Mouse (Mus musculus): Measurements from ENCODE around the gene Asphd2. TPM values are rescaled to one million over a fixed set of nuclear protein-coding genes. Genes with fewer than 3 reads are reported as not detected.

Gene Asphd2
- total RNA-seq, 4 experiments from 2014 or later: 181 to 186 (median 183) TPM

- no peak for DNase-seq (ENCODE audit: low spot score in 2 of 2)
Observed at GRCm38 (mm10) chr5:112391676-112392323, 2.9 kb downstream of the Asphd2 start.

- no peak for DNase-seq (ENCODE audit: low spot score in 2 of 2)
Observed at GRCm38 (mm10) chr5:112391002-112391401, 3.7 kb downstream of the Asphd2 start.

- no peak for DNase-seq (ENCODE audit: low spot score in 2 of 2)
Observed at GRCm38 (mm10) chr5:112389352-112389751, 5.3 kb downstream of the Asphd2 start.

GRCm38 (mm10) chr5:112385973-112386372 lies 8.7 kb downstream of the Asphd2 start:
- no peak for DNase-seq (ENCODE audit: low spot score in 2 of 2)

GRCm38 (mm10) chr5:112384805-112385472 lies 9.7 kb downstream of the Asphd2 start:
- no peak for DNase-seq (ENCODE audit: low spot score in 2 of 2)

- peak; percentile 68 to 71 for DNase-seq (ENCODE audit: low spot score in 2 of 2)
Observed at GRCm38 (mm10) chr5:112382641-112383330, 11.9 kb downstream of the Asphd2 start.

GRCm38 (mm10) chr5:112382042-112382441 lies 12.6 kb downstream of the Asphd2 start:
- DNase-seq (ENCODE audit: low spot score in 2 of 2): no peak

GRCm38 (mm10) chr5:112381154-112381553 lies 13.5 kb downstream of the Asphd2 start:
- no peak for DNase-seq (ENCODE audit: low spot score in 2 of 2)

GRCm38 (mm10) chr5:112378716-112379115 lies 15.9 kb downstream of the Asphd2 start:
- no peak for DNase-seq (ENCODE audit: low spot score in 2 of 2)

GRCm38 (mm10) chr5:112377380-112377779 lies 17.3 kb downstream of the Asphd2 start:
- no peak for DNase-seq (ENCODE audit: low spot score in 2 of 2)

- DNase-seq (ENCODE audit: low spot score in 2 of 2): no peak
Observed at GRCm38 (mm10) chr5:112376111-112376510, 18.6 kb downstream of the Asphd2 start.

GRCm38 (mm10) chr5:112371933-112372332 lies 22.7 kb downstream of the Asphd2 start:
- peak; percentile 83 to 87 for DNase-seq (ENCODE audit: low spot score in 2 of 2)

GRCm38 (mm10) chr5:112370236-112370813 lies 24.3 kb downstream of the Asphd2 start:
- no peak for DNase-seq (ENCODE audit: low spot score in 2 of 2)

- DNase-seq (ENCODE audit: low spot score in 2 of 2): no peak
Observed at GRCm38 (mm10) chr5:112369326-112369725, 25.3 kb downstream of the Asphd2 start.

- no peak for DNase-seq (ENCODE audit: low spot score in 2 of 2)
Observed at GRCm38 (mm10) chr5:112368666-112369065, 26.0 kb downstream of the Asphd2 start.

- no peak for DNase-seq (ENCODE audit: low spot score in 2 of 2)
Observed at GRCm38 (mm10) chr5:112367929-112368328, 26.7 kb downstream of the Asphd2 start.

- DNase-seq (ENCODE audit: low spot score in 2 of 2): no peak
Observed at GRCm38 (mm10) chr5:112367338-112367737, 27.3 kb downstream of the Asphd2 start.

- DNase-seq (ENCODE audit: low spot score in 2 of 2): no peak
Observed at GRCm38 (mm10) chr5:112366879-112367278, 27.8 kb downstream of the Asphd2 start.

- DNase-seq (ENCODE audit: low spot score in 2 of 2): no peak
Observed at GRCm38 (mm10) chr5:112364184-112364797, 30.4 kb downstream of the Asphd2 start.

- DNase-seq (ENCODE audit: low spot score in 2 of 2): no peak
Observed at GRCm38 (mm10) chr5:112360077-112360476, 34.6 kb downstream of the Asphd2 start.

GRCm38 (mm10) chr5:112359520-112359919 lies 35.1 kb downstream of the Asphd2 start:
- no peak for DNase-seq (ENCODE audit: low spot score in 2 of 2)

GRCm38 (mm10) chr5:112356322-112356721 lies 38.3 kb downstream of the Asphd2 start:
- DNase-seq (ENCODE audit: low spot score in 2 of 2): no peak

Measured in layer of hippocampus, adult 8-10 months (tissue).